Mouse (Mus musculus): Measurements from ENCODE around the gene Fam83c. TPM values are rescaled to one million over a fixed set of nuclear protein-coding genes. Genes with fewer than 3 reads are reported as not detected.

Gene Fam83c
- polyA plus RNA-seq, 1 experiment from 2014 or later: 0.66 TPM

DNA sequence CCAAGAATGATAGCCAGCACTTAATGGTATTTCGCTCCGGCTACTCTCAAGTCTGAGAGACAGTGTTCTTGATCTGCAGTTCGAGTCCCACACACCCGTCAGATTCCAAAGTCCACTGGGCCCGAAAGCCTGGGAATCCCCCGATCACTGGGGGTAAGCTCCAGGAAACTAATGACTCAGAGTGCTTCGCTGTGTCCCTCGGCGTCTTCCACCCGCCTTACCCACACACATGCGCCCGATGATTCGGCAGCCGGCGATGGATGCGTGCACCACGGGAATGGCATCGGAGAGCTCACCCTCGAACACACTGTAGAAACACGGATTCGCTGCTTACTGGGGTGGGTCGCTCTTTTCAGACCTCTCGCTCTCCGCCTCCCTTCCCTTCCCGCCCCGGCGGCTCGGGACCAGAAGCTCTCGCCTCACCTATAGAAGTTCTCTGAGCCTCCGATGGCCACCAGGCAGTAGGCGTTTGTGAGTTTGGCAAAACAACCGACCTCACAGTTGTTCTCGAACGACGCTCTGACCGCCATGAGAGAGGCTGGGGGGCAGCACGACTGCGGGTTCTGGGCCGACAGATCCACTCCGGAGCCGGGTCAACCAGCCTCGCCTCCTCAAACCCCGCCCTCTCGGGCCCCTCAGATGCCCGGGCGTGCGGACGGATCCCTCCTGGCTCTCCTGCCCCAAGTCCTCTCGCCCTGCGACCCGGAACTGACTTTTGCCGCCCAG lies 8.6 kb downstream of the Fam83c start:
- 3% methylated on average over 52 of the region's 52 CpGs for WGBS
- Histone ChIP-seq H3K4me3 (replicated peaks) (peak overlapping the region; percentile 91), H3K4me1 (replicated peaks) (peaks cover 24% of the 10 kb centered on the region), H3K9me3 (no peaks in the 10 kb centered on the region), H3K9ac (replicated peaks) (peak overlapping the region; percentile 75), H3K36me3 (peaks cover 27% of the 10 kb centered on the region), H3K27ac (peak overlapping the region; percentile 81), H3K27me3 (no peaks in the 10 kb centered on the region), H3K4me2 (replicated peaks) (peak overlapping the region; percentile 97)
- ATAC-seq: no peak; the same call in none of the 2 replicates

DNA sequence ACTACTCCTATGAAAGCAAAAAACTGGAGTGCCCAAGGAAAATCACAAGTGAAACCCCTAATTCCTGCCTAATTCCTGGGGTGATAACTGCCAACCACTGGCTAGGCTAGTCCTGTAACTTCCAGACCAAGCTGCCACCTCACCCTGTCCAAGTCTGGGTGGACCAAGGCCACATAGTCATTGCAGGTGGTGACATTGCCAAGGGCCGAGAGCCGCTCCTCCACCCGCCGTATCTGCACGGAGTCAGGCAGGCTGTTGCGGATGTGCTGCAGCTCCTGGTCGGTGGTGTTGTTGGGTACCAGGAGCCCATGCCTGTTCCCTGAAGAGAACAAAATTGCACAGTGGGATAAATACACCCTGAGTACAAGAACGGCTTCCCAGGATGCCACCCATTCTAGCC lies 10.9 kb downstream of the Fam83c start:
- no peak for ATAC-seq
- no peak overlapping the region for H3K4me2 ChIP-seq (replicated peaks)
- WGBS: 97% methylated on average over 8 of the region's 8 CpGs

DNA sequence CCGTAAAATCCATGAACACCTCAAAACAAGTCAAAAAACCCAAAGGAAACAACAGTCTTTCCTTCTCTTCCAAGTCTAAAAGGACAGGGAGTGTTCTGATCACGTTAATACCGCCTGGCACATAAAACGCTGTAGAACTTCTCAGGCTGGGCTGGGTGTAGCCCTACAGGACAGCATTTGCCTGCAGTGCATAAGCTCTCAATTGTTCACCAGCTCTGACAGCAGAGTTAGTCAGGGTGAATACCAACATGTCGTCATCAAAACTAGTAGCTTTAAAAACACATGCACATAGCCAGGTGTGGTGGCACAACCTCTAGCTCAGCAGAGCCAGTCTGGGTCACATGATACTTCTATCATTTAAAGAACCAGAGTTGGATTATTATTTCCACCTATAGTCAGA lies 13.9 kb downstream of the Fam83c start:
- peaks cover 32% of the 10 kb centered on the region for H3K4me1 ChIP-seq (replicated peaks)
- H3K4me3 ChIP-seq (replicated peaks): no peak overlapping the region
- peaks cover 47% of the 10 kb centered on the region for H3K36me3 ChIP-seq
- H3K9ac ChIP-seq (replicated peaks): no peak overlapping the region
- no peak overlapping the region for H3K27ac ChIP-seq
- H3K9me3 ChIP-seq: no peaks in the 10 kb centered on the region
- H3K27me3 ChIP-seq: no peaks in the 10 kb centered on the region
- ATAC-seq: no peak
- WGBS: 92% methylated on average over 5 of the region's 5 CpGs
- no peak overlapping the region for H3K4me2 ChIP-seq (replicated peaks)

More for the DNA sequence above, 10.9 kb downstream of the Fam83c start:
- Histone ChIP-seq H3K4me1 (replicated peaks) (peaks cover 34% of the 10 kb centered on the region), H3K27me3 (no peaks in the 10 kb centered on the region), H3K27ac (no peak overlapping the region), H3K4me3 (replicated peaks) (no peak overlapping the region), H3K9me3 (no peaks in the 10 kb centered on the region), H3K36me3 (peaks cover 38% of the 10 kb centered on the region), H3K9ac (replicated peaks) (no peak overlapping the region)

DNA sequence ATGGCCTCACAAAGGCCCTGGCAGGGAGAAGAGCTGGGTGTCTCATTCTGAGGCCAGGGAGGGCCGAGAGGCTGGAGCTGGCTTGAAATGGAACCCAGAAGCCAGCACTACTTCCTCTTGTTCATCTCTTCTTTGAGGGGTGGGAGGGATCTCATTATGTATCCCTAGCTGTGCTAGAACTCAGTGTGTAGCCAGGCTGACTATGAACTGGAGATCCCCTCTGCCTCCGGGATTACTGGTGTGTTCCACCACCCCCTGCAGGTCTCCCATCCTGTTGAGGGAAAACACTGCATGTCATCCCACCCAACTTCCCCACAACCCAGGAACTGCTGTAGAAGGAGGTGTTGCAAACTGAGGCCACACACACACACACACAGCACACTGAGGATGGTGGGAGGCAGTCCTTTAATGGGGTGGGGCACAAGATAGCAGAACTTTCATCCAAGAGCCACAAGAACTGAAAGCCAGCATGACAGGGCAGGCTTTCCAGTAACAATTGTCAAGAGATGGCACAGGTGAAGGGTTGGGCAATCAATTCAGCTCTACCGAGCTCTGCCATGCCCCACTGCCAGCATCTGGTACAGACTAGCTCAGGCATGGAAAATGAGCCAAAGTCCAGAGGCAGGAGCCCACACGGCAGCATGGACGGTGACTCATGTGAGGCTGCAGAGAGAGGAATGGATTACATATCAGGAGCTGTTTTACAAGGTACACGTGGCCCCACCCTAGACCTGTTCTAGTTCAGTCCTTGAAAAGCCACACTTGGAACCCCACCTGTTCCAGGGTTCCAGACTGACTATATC lies 15.0 kb downstream of the Fam83c start:
- no peaks in the 10 kb centered on the region for H3K27me3 ChIP-seq
- ATAC-seq: no peak; the same call in 1 of the 2 replicates

DNA sequence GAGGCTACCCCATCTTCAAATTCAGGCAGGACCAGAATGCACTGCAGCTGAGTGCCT lies 15.4 kb downstream of the Fam83c start, which contains the start of gene BC029722:
TSS of gene BC029722 (minus strand) at position 35 of the 57 bp plus-strand sequence.
- H3K27ac ChIP-seq: peak within 1 kb of the TSS; percentile 72
- no peaks in the 10 kb centered on the region for H3K9me3 ChIP-seq
- peak within 1 kb of the TSS; percentile 78 for H3K4me2 ChIP-seq (replicated peaks)
- H3K9ac ChIP-seq (replicated peaks): peak within 1 kb of the TSS; percentile 87
- H3K36me3 ChIP-seq: peaks cover 60% of the 10 kb centered on the region
- H3K27me3 ChIP-seq: no peaks in the 10 kb centered on the region
- peaks cover 23% of the 10 kb centered on the region for H3K4me1 ChIP-seq (replicated peaks)
- no peak for ATAC-seq
- H3K4me3 ChIP-seq (replicated peaks): peak within 1 kb of the TSS; percentile 53

More for the DNA sequence above, 15.0 kb downstream of the Fam83c start:
- Histone ChIP-seq H3K36me3 (peaks cover 58% of the 10 kb centered on the region), H3K4me3 (replicated peaks) (peak overlapping the region; percentile 53), H3K4me2 (replicated peaks) (peak overlapping the region; percentile 78), H3K9me3 (no peaks in the 10 kb centered on the region), H3K27ac (peak overlapping the region; percentile 72), H3K4me1 (replicated peaks) (peaks cover 23% of the 10 kb centered on the region), H3K9ac (replicated peaks) (peak overlapping the region; percentile 87)
- WGBS: 61% methylated on average over 6 of the region's 6 CpGs

DNA sequence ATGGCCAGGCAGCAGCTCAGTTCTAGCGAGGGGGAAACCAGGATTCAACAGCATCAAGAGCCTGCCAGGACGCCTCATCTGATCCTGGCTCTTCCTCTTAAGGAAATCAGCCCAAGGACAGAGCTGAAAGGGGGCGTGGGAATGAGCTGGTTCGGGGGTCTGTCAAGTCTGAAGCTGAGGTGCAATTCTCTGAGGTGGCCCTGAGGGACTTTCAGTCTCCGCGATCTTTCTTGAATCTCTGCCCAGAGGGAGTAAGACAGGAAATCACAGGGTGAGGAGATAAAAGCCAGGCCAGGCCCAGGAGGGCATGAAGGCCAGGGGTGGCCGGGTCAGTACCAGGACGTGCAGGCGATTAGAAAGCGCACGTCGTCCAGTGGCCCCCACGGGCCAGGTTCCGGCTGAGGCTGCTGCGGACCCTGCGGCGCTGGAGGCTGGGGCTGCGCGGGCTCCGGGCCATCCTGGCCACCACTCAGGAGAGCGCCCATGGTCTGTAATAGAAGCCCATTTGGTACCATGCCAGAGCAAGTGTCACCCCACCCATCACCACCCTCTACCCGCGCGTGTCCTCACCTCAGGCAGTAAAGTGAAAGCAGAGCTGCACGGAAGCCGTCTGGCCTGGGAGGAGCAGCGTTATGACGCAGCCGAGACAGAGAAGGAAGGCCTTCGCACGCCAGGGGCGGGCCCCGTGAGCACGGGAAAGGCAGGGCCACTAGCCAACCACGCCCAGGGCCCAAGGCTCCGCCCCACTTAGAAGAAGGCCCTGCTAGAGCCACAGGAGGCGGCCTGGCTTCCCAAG lies 15.9 kb downstream of the Fam83c start:
- peaks cover 61% of the 10 kb centered on the region for H3K36me3 ChIP-seq
- 2% methylated on average over 37 of the region's 37 CpGs for WGBS
- H3K27me3 ChIP-seq: no peaks in the 10 kb centered on the region
- H3K4me2 ChIP-seq (replicated peaks): peak overlapping the region; percentile 78
- peak; percentile 94 for ATAC-seq
- H3K9me3 ChIP-seq: no peaks in the 10 kb centered on the region
- peak overlapping the region; percentile 87 for H3K9ac ChIP-seq (replicated peaks)
- H3K4me3 ChIP-seq (replicated peaks): peak overlapping the region; percentile 53
- peak overlapping the region; percentile 72 for H3K27ac ChIP-seq
- H3K4me1 ChIP-seq (replicated peaks): peaks cover 23% of the 10 kb centered on the region

DNA sequence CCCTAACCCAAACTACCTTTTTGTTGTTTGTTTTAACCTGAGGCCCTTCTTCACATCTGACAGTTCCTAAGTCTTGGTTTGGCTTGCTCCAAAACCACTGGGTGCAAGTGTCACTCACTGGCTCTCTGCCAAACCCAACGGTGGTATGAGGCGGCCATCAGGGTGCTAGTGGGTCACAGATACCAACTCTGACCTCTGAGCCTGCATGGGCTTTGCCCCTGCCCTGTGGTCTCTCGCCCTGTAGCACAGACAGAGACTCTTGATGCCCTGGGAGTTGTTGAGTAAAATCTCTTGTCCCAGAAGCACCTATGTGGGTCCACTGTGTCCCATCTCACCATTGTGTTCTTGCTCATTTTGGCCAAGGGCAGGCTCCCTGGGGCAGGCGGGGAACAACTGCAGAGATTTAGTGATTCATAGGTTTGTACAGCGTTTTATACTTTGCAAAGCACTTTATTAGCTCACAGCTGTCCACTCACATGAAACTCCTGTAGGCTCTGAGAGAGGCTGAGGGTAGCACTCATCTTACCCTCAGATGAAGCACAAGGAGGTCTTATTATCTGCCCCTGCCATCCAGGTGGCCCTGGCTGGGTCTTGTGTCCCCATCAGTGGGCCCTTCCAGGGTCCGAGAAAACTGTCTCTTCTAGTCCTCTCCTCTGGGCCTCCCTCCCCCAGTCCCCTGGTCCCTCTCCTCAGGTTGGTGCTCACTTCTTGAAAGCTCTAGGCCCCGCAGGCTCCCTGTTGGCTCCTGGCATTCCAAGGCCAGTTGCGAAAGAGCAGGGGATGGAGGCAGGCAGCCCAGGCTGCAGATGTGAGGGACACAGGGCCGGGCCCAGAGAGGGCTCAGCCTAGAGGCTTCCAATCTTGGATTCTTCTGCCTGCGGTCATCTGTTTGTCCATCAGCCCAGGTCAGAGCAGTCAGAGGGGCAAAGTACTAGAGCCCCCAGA lies 17.1 kb downstream of the Fam83c start:
- ATAC-seq: no peak

DNA sequence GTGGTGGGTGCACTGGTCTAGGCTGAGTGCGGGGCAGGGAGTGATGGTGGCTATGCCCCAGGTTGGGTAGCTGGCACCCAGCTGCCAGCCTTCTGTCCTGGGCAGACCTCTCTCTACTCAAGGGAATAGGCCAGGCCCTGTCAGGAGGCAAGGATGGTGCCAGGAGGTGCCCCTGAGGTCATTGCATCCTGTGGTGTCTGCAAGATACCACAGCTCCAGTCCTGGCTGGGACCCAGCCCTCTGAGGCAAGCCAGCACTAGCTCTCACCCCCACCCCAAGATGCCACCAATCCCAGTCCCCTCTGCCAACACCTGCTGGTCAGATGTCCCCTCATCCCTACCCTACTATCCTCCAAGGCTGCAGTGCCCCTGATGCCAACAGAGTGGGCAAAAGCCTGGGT lies 18.5 kb downstream of the Fam83c start:
- no peaks in the 10 kb centered on the region for H3K27me3 ChIP-seq
- peaks cover 48% of the 10 kb centered on the region for H3K36me3 ChIP-seq
- no peak for ATAC-seq
- no peak overlapping the region for H3K9ac ChIP-seq (replicated peaks)
- peaks cover 23% of the 10 kb centered on the region for H3K4me1 ChIP-seq (replicated peaks)
- H3K9me3 ChIP-seq: no peaks in the 10 kb centered on the region
- H3K4me2 ChIP-seq (replicated peaks): no peak overlapping the region
- 100% methylated on average over 1 of the region's 1 CpGs for WGBS
- no peak overlapping the region for H3K4me3 ChIP-seq (replicated peaks)
- no peak overlapping the region for H3K27ac ChIP-seq

More for the DNA sequence above, 17.1 kb downstream of the Fam83c start:
- Histone ChIP-seq H3K4me3 (replicated peaks) (no peak overlapping the region; the same call in 1 of the 2 replicates), H3K36me3 (peaks cover 53% of the 10 kb centered on the region), H3K9ac (replicated peaks) (peak overlapping the region; percentile 87), H3K4me2 (replicated peaks) (peak overlapping the region; percentile 78), H3K27ac (no peak overlapping the region), H3K4me1 (replicated peaks) (peaks cover 23% of the 10 kb centered on the region), H3K27me3 (no peaks in the 10 kb centered on the region), H3K9me3 (no peaks in the 10 kb centered on the region)
- 78% methylated on average over 10 of the region's 10 CpGs for WGBS

DNA sequence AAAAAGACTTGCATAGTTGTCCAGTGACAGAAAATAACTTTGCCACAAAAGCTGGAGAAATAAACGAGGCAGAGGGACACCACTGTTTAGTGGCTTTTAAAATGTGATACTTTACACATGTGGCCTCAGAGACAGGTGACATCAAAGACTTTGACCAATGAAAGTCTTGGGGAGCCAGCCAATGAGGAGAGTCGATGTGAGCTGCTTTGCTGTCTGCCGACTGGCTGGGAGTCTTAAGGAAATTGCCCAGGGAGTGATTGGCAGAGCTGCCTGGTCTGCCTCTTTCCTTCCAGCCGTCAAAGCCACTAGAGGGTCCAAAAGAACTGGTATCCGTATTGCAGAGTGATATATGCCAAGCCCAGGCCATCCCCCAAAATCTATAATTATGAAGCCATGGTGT lies 19.8 kb downstream of the Fam83c start:
- Histone ChIP-seq H3K9ac (replicated peaks) (no peak overlapping the region), H3K4me2 (replicated peaks) (no peak overlapping the region), H3K36me3 (peaks cover 49% of the 10 kb centered on the region), H3K4me3 (replicated peaks) (no peak overlapping the region), H3K27me3 (no peaks in the 10 kb centered on the region), H3K4me1 (replicated peaks) (peaks cover 23% of the 10 kb centered on the region), H3K27ac (no peak overlapping the region), H3K9me3 (no peaks in the 10 kb centered on the region)
- WGBS: 42% methylated on average over 5 of the region's 5 CpGs
- ATAC-seq: no peak

DNA sequence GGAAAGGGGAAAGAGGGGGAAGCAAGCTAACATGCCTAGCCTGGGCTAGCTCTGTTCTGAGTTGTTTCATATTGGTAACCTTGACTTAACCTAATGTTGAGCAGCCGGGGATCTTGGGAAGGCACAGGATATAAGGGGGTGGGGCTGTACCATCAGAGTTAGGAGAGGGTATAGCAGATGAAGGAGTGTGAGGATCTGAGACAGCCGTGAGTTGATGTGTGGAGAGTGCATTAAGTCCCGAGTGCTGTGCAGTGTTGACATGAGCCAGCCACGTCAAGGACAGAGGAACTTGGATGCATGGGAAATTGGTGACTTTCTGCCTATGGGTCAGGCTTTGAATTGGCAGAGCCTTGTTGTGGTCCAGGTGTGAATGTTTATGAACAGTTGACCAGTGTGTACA lies 22.0 kb downstream of the Fam83c start:
- peaks cover 50% of the 10 kb centered on the region for H3K36me3 ChIP-seq
- no peak overlapping the region for H3K4me2 ChIP-seq (replicated peaks)
- no peaks in the 10 kb centered on the region for H3K9me3 ChIP-seq
- peaks cover 2% of the 10 kb centered on the region for H3K4me1 ChIP-seq (replicated peaks)
- no peak overlapping the region for H3K4me3 ChIP-seq (replicated peaks)
- no peak for ATAC-seq
- 81% methylated on average over 4 of the region's 4 CpGs for WGBS
- H3K9ac ChIP-seq (replicated peaks): no peak overlapping the region
- H3K27me3 ChIP-seq: no peaks in the 10 kb centered on the region
- H3K27ac ChIP-seq: no peak overlapping the region

DNA sequence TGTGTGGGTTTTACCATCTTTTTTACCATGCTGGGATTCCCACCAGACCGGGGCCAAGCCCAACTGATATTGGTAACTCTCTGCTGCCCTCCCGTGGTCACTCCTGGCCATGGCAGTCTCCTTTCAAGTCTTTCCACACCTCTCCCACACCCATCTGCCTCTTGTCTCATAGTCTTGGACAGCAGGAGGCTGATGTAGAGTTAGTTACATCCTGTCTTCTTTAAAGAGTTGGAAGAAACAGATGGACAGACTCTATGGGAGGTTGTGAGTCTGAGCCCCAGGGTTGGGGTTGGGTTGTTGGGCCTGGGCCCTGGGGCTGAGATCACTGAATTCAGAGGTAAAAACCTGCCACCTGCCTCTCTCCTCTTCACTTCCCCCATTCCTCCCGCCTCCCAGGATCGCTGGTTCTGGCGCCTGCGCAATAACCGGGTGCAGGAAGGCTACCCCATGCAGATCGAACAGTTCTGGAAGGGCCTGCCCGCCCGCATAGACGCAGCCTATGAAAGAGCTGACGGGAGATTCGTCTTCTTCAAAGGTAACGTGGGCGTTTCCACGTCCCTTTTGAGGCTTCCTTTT lies 22.7 kb downstream of the Fam83c start:
- Histone ChIP-seq H3K36me3 (peaks cover 50% of the 10 kb centered on the region), H3K27me3 (no peaks in the 10 kb centered on the region), H3K27ac (no peak overlapping the region), H3K9me3 (no peaks in the 10 kb centered on the region), H3K4me3 (replicated peaks) (no peak overlapping the region), H3K4me2 (replicated peaks) (no peak overlapping the region), H3K4me1 (replicated peaks) (no peaks in the 10 kb centered on the region), H3K9ac (replicated peaks) (no peak overlapping the region)
- no peak for ATAC-seq
- 41% methylated on average over 16 of the region's 16 CpGs for WGBS

All from midbrain, embryonic 13.5 days (tissue).